Mouse (Mus musculus) gastrocnemius, postnatal 36 days (tissue): Measurements from ENCODE around the gene Abcc3. TPM values are rescaled to one million over a fixed set of nuclear protein-coding genes. Genes with fewer than 3 reads are reported as not detected.

Experiments used
- DNase-seq, 2 experiments: peaks; one replicate each; pipeline ENCODE4 v3.0.0; 2022
- intact Hi-C: fragments of 180-260 bp; cut with DNase I; formaldehyde crosslinking; loops from one replicate; pipeline ENCODE4 v1.15.1; 2025
- total RNA-seq, 2 experiments: library from RNA; stranded (reverse); gene quantifications; 2 replicates each; pipeline ENCODE4 v1.2.3; 2021

Abcc3 gene
- total RNA-seq, 2 experiments from 2014 or later, result 0.47 to 0.48 TPM

GRCm38 (mm10) chr11:94361166-94361870 is 31.5 kb downstream of the Abcc3 start:
- DNase-seq, result no peak
- intact Hi-C loops, result no loop called here

GRCm38 (mm10) chr11:94359168-94359567 is 33.6 kb downstream of the Abcc3 start:
- intact Hi-C loops, result no loop called here
- no peak for DNase-seq

- DNase-seq, result no peak
- intact Hi-C loops, result no loop called here
Observed at GRCm38 (mm10) chr11:94355521-94356217, 37.1 kb downstream of the Abcc3 start.

- DNase-seq, result no peak
- intact Hi-C loops, result no loop called here
Observed at GRCm38 (mm10) chr11:94351094-94351493, 41.7 kb downstream of the Abcc3 start.

GRCm38 (mm10) chr11:94350337-94350736 is 42.5 kb downstream of the Abcc3 start:
- intact Hi-C loops, result no loop called here
- no peak for DNase-seq

GRCm38 (mm10) chr11:94349839-94350238 is 43.0 kb downstream of the Abcc3 start:
- intact Hi-C loops, result no loop called here
- no peak for DNase-seq

GRCm38 (mm10) chr11:94347063-94347575 is 45.7 kb downstream of the Abcc3 start:
- no peak for DNase-seq
- intact Hi-C loops, result no loop called here

GRCm38 (mm10) chr11:94346611-94347010 is 46.2 kb downstream of the Abcc3 start:
- intact Hi-C loops, result no loop called here
- DNase-seq, result no peak

- intact Hi-C loops, result no loop called here
- DNase-seq, result no peak
Observed at GRCm38 (mm10) chr11:94345926-94346325, 46.9 kb downstream of the Abcc3 start.

- no peak for DNase-seq
- intact Hi-C loops, result loop anchor here (5.0 kb wide), 1 partner anchor 198 kb away; no protein-coding TSS in a partner anchor
Observed at GRCm38 (mm10) chr11:94344470-94344869, 48.3 kb downstream of the Abcc3 start.

- intact Hi-C loops, result loop anchor here (2.0 to 5.0 kb wide), 2 partner anchors 61 to 198 kb away; no protein-coding TSS in a partner anchor
- DNase-seq, result no peak
Observed at GRCm38 (mm10) chr11:94343955-94344358, 48.8 kb downstream of the Abcc3 start.

GRCm38 (mm10) chr11:94342114-94342905 is 50.5 kb downstream of the Abcc3 start:
- no peak for DNase-seq
- intact Hi-C loops, result loop anchor here (2.0 to 5.0 kb wide), 2 partner anchors 62 to 200 kb away; no protein-coding TSS in a partner anchor

GRCm38 (mm10) chr11:94340948-94341933 is 51.6 kb downstream of the Abcc3 start:
- intact Hi-C loops, result loop anchor here (5.0 kb wide), 1 partner anchor 201 kb away; no protein-coding TSS in a partner anchor

GRCm38 (mm10) chr11:94339732-94340585 is 52.8 kb downstream of the Abcc3 start:
- DNase-seq, result no peak
- intact Hi-C loops, result loop anchor here (2.0 to 5.0 kb wide), 2 partner anchors 143 to 202 kb away; no protein-coding TSS in a partner anchor

More at GRCm38 (mm10) chr11:94340948-94341933, 51.6 kb downstream of the Abcc3 start:
- no peak for DNase-seq

- DNase-seq, result no peak
- intact Hi-C loops, result loop anchor here (2.0 kb wide), 1 partner anchor 144 kb away; no protein-coding TSS in a partner anchor
Observed at GRCm38 (mm10) chr11:94338347-94338746, 54.5 kb downstream of the Abcc3 start.

GRCm38 (mm10) chr11:94336551-94336950 is 56.2 kb downstream of the Abcc3 start:
- no peak for DNase-seq
- intact Hi-C loops, result no loop called here

GRCm38 (mm10) chr11:94334386-94334968 is 58.3 kb downstream of the Abcc3 start:
- DNase-seq, result no peak
- intact Hi-C loops, result no loop called here

GRCm38 (mm10) chr11:94332726-94333125 is 60.1 kb downstream of the Abcc3 start:
- intact Hi-C loops, result no loop called here
- no peak for DNase-seq
